Mouse (Mus musculus) liver, embryonic 14 days (tissue): Measurements from ENCODE around the gene Erp29. TPM values are rescaled to one million over a fixed set of nuclear protein-coding genes. Genes with fewer than 3 reads are reported as not detected.

ENCODE experiments used
- polyA plus RNA-seq: library from polyadenylated mRNA; depleted of rRNA; stranded (reverse); fragments of >200 nt; gene quantifications from 2 replicates; pipeline ENCODE4 v1.2.3, GENCODE M21; 2012; rRNA removed

Gene Erp29
- polyA plus RNA-seq: 71.5 and 73.7 TPM in 2 replicates

DNA sequence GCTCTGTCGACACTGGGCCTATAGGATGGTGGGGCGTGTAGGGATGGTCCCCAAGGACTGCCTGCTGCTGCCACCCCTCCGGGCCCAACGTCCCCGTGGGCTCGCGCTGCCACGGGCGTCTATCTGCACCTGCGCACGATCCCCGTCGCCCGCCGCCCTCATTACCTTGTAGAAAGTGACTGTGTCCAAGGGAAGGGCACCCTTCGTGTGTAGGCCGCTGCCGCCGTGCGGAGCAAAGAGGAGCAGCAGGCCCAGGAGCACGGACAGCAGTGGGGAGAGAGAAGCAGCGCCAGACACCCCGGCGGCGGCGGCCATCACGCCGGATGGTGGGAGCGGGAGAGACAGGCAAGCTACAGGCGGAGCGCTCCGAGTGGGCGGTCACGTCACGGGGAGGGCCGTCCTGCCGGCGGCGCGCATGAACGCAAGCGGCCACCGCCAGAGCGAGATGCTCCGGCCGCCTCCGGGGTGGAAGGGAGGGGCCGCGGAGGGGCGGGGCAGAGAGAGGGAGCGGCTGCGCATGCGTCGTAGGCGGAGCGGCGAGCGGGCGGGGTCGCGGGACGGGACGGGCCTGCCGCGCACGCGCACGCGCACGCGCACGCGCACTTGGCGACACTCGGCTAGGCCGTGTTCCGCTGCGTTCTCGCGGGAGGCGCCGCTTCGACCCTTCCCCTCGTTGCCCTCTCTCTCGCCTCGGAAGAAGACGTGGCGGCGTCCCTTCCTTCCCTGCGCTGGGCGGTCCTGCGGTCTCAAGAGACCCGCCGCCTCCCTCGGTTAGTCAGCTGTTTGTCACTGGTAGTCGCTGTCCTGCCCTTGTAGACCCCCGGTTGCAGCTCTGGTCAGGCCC is at the start of gene Erp29:
TSS of gene Erp29 (minus strand) at position 481 of the 844 bp plus-strand sequence.

GRCm38 (mm10) chr5:121451644-121452025 is 671 bp downstream of the Erp29 start, which contains the start of gene Tmem116:
Tmem116 (plus strand) TSS chr5:121451893.

GRCm38 (mm10) chr5:121397187-121398145 is 54.8 kb downstream of the Erp29 start, which contains the start of gene Naa25:
Naa25 (plus strand) TSS chr5:121397936.

DNA sequence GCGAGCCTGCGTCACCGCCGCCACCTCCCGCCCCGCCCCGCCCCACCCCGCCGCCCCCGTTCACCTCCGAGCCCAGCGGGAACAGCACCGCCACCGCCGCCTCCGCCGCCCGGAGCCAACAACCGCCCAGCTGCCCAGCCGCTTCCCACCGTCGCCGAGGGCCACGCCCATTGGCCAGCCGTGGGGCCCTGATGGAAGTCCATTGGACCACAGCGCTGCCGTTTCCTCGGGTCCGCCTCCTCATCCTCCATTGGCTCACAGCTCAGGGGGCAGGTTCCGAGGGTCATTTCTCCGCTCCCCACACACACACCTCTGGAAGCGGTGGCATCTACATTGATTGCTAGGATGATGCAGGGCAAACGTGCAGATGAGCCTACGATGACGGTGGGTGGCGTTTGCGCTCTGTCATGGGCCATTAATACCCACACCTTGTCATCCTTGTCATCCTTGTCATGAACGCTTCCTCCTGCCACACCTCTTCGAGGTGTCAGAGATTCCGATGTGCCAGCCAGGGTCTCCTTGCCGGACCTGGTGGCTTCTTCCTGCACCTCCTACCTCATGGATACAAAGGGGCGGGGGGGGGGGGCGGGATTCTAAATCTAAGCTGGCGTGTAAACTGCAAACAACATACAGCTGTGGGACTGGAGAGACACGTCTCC is 66.7 kb downstream of the Erp29 start, which contains the start of gene Trafd1:
TSS of gene Trafd1 (minus strand) at position 172 of the 659 bp plus-strand sequence.

Other genes starting within 250 kb of the Erp29 start
- 706 and 773 TPM in 2 replicates for gene Rpl6, start 248.0 kb downstream of the Erp29 start, polyA plus RNA-seq
- 11.4 and 16.1 TPM in 2 replicates for gene Hectd4, start 232.3 kb downstream of the Erp29 start, polyA plus RNA-seq
- gene Trafd1, start 66.9 kb downstream of the Erp29 start, polyA plus RNA-seq: 18.3 and 21.0 TPM in 2 replicates
- 9.0 and 10.4 TPM in 2 replicates for gene Naa25, start 54.6 kb downstream of the Erp29 start, polyA plus RNA-seq
- 0.63 TPM in 2 replicates for gene Tmem116, start 613 bp downstream of the Erp29 start, polyA plus RNA-seq
- gene Adam1b, start 50.9 kb upstream of the Erp29 start, polyA plus RNA-seq: not detected in 2 replicates
- 1.7 and 1.9 TPM in 2 replicates for gene Adam1a, start 93.0 kb upstream of the Erp29 start, polyA plus RNA-seq
- 0.03 and 0.16 TPM in 2 replicates for gene Gm42878, start 93.0 kb upstream of the Erp29 start, polyA plus RNA-seq
- 47.6 and 51.3 TPM in 2 replicates for gene Mapkapk5, start 93.4 kb upstream of the Erp29 start, polyA plus RNA-seq
- 150 and 155 TPM in 2 replicates for gene Aldh2, start 141.3 kb upstream of the Erp29 start, polyA plus RNA-seq
- 0.75 and 1.2 TPM in 2 replicates for gene Acad12, start 166.4 kb upstream of the Erp29 start, polyA plus RNA-seq
- 1.4 and 1.7 TPM in 2 replicates for gene Acad10, start 208.0 kb upstream of the Erp29 start, polyA plus RNA-seq
- gene Brap, start 208.1 kb upstream of the Erp29 start, polyA plus RNA-seq: 12.3 and 13.2 TPM in 2 replicates